Mouse (Mus musculus) MEL (cell line): ENCODE data around the gene Anln.

ENCODE experiments used
- CHD1 ChIP-seq: IDR thresholded peaks from 2 replicates; pipeline ENCODE4 v1.6.1; 2012; ENCODE audit warnings: low read depth, mild to moderate bottlenecking, inconsistent platforms, low read length, improper control_type of control experiment
- CTCF ChIP-seq, 3 experiments: IDR thresholded peaks in 2 of 3; conservative IDR thresholded peaks in 1 of 3; 2 replicates each; pipeline ENCODE4 v1.5.1; 2011 to 2012; ENCODE audit warnings: low read length in 3 of 3, low read depth in 2 of 3, mild to moderate bottlenecking in 2 of 3, improper control_type of control experiment in 1 of 3, inconsistent platforms in 1 of 3, mixed read lengths in 1 of 3, moderate library complexity in 1 of 3; ENCODE audit not compliant: control insufficient read depth in 1 of 3, insufficient read depth in 1 of 3, poor library complexity in 1 of 3, severe bottlenecking in 1 of 3
- MEF2A ChIP-seq: IDR thresholded peaks from 2 replicates; pipeline ENCODE4 v1.6.1; 2014; ENCODE audit warnings: low read depth, mild to moderate bottlenecking, inconsistent platforms, low read length, improper control_type of control experiment; ENCODE audit not compliant: poor library complexity, insufficient replicate concordance, severe bottlenecking; ENCODE audit errors: extremely low read depth
- NELFE ChIP-seq: IDR thresholded peaks from 2 replicates; pipeline ENCODE4 v1.6.1; 2011; ENCODE audit warnings: low read depth, low read length, improper control_type of control experiment
- POLR2A ChIP-seq, 2 experiments: IDR thresholded peaks; 2 replicates each; pipeline ENCODE4 v1.6.1; 2011 to 2012; ENCODE audit warnings: low read length in 2 of 2, mild to moderate bottlenecking in 2 of 2, control low read depth in 1 of 2, improper control_type of control experiment in 1 of 2, low read depth in 1 of 2, moderate library complexity in 1 of 2; ENCODE audit not compliant: control insufficient read depth in 1 of 2, insufficient read depth in 1 of 2, poor library complexity in 1 of 2
- TCF12 ChIP-seq: IDR thresholded peaks from 2 replicates; pipeline ENCODE4 v1.6.1; 2014; ENCODE audit warnings: low read depth, mild to moderate bottlenecking, inconsistent platforms, low read length, improper control_type of control experiment, moderate library complexity
- UBTF ChIP-seq: IDR thresholded peaks from 2 replicates; pipeline ENCODE4 v1.6.1; 2012; ENCODE audit warnings: low read depth, mild to moderate bottlenecking, inconsistent platforms, low read length, improper control_type of control experiment, moderate library complexity, borderline replicate concordance; ENCODE audit not compliant: insufficient read depth
- USF1 ChIP-seq: IDR thresholded peaks from 2 replicates; pipeline ENCODE4 v1.6.1; 2014; ENCODE audit warnings: low read depth, mild to moderate bottlenecking, inconsistent platforms, low read length, improper control_type of control experiment, moderate library complexity
- ZMIZ1 ChIP-seq: IDR thresholded peaks from 2 replicates; pipeline ENCODE4 v1.6.1; 2012; ENCODE audit warnings: low read depth, mild to moderate bottlenecking, inconsistent platforms, low read length, improper control_type of control experiment, moderate library complexity

GRCm38 (mm10) chr9:22387901-22388300 is 1.1 kb downstream of the Anln start:
- TF ChIP-seq ZMIZ1 (no peak), CTCF (IDR thresholded peaks at IDR 0.05 in 2 of 3, conservative IDR thresholded peaks at IDR 0.05 in 1 of 3; ENCODE audit: control insufficient read depth in 1 of 3, insufficient read depth in 1 of 3, low read depth in 2 of 3, low read length in 3 of 3, poor library complexity in 1 of 3, severe bottlenecking in 1 of 3) (no peak), NELFE (no peak), USF1 (no peak), TCF12 (no peak), UBTF (no peak), CHD1 (no peak), MEF2A (no peak), POLR2A (IDR thresholded peaks at IDR 0.05; ENCODE audit: control insufficient read depth in 1 of 2, insufficient read depth in 1 of 2, low read depth in 1 of 2, low read length in 2 of 2, poor library complexity in 1 of 2) (no peak)
